Mouse (Mus musculus) CD8-positive naive resting alpha-beta T cell, adult 2 months (primary cell): ENCODE results near the gene Olfr704.
A peak's percentile ranks its signal among the peaks of the same experiment; 100 is the strongest.
"Not testable (repeated sequence)": the region's sequence is repeated elsewhere in the genome, so short reads cannot be mapped to it uniquely, and the experiment has no call there.

Source experiments
- DNase-seq, 2 experiments: peaks; one replicate each; pipeline ENCODE4 v3.0.0; 2022; ENCODE audit warnings: low read depth in 2 of 2, low spot score in 2 of 2

Gene Olfr704

GRCm38 (mm10) chr7:106862885-106863284 is at the start of gene Olfr704:
Gene Olfr704, plus strand, starts transcription at chr7:106863185.
- no peak for DNase-seq

GRCm38 (mm10) chr7:106813829-106814228 is 49.2 kb upstream of the Olfr704 start, which contains the start of gene Olfr701:
Gene Olfr701, plus strand, starts transcription at chr7:106814129.
- no peak for DNase-seq

- DNase-seq = peak; percentile 3 to 20
Observed at GRCm38 (mm10) chr7:106815775-106816174, 47.2 kb upstream of the Olfr704 start.

DNA sequence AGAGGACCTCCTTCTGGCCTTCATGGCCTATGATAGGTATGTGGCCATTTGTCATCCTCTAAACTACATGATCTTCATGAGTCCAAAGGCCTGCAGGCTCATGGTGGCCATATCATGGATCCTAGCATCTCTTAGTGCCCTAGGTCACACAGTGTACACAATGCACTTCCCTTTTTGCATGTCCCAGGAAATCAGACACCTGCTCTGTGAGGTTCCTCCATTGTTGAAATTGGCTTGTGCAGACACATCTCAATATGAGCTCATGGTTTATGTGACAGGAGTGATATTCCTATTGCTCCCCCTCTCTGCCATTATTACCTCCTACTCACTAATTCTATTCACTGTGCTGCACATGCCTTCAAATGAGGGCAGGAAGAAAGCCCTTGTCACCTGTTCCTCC is 44.6 kb upstream of the Olfr704 start:
- DNase-seq = no peak

- no peak for DNase-seq
Observed at GRCm38 (mm10) chr7:106833793-106834192, 29.2 kb upstream of the Olfr704 start, which contains the start of gene Olfr702. Gene Olfr702, minus strand, starts transcription at chr7:106833893.

- no peak for DNase-seq
Observed at GRCm38 (mm10) chr7:106843060-106843459, 19.9 kb upstream of the Olfr704 start, which contains the start of gene Olfr703. Gene Olfr703, plus strand, starts transcription at chr7:106843360.

- DNase-seq = no peak
Observed at GRCm38 (mm10) chr7:106876791-106877190, 13.8 kb downstream of the Olfr704 start, which contains the start of gene Olfr705. Gene Olfr705, minus strand, starts transcription at chr7:106876891.

GRCm38 (mm10) chr7:106888062-106888461 is 25.1 kb downstream of the Olfr704 start, which contains the start of gene Olfr706:
Gene Olfr706, minus strand, starts transcription at chr7:106888162.
- no peak for DNase-seq

DNA sequence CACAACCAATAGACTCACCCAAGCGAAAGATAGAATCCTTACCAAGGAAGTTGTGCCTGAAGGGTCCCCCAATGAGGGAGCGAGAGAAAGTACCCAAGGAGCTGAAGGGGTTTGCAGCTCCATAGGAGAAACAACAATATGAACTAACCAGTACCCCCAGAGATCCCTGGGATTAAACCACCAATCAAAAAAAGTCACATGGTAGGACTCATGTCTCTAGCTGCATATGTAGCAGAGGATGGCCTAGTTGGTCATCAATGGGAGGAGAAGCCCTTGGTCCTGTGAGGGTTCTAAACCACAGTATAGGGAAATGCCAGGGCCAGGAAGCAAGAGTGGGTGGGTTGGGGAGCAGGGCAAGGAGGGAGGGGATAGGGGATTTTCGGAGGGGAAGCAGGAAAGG is 38.2 kb downstream of the Olfr704 start, which contains the start of gene Olfr707:
TSS of gene Olfr707 (minus strand) at position 101 of the 400 bp plus-strand sequence.
- DNase-seq = not testable (repeated sequence)

DNA sequence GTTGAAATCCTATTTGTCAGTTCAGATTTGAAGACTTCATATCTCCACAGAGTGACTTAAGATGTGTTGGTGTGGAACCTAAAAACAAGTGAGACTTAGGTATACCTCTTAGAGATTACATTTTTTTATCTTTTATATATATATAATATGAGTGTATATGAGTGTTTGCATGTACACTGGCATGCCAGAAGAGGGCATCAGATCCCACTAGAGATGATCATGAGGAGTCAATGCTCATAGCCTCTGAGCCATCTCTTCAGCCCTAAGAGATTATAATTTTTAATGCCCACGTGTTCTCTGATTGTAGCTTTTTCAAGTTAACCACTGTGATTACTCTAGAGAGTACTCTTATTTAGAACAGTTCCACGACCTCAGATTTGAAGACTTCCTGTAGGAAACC is 44.7 kb downstream of the Olfr704 start, which contains the start of gene Olfr1532-ps1:
TSS of gene Olfr1532-ps1 (plus strand) at position 326 of the 400 bp plus-strand sequence.
- DNase-seq = no peak
